Mouse (Mus musculus): ENCODE measurements around the gene Trp53i13. TPM values are rescaled to one million over a fixed set of nuclear protein-coding genes. Genes with fewer than 3 reads are reported as not detected.
A peak's percentile ranks its signal among the peaks of the same experiment; 100 is the strongest.

The Trp53i13 gene
- polyA plus RNA-seq, 1 experiment from 2014 or later, result 20.5 TPM

DNA sequence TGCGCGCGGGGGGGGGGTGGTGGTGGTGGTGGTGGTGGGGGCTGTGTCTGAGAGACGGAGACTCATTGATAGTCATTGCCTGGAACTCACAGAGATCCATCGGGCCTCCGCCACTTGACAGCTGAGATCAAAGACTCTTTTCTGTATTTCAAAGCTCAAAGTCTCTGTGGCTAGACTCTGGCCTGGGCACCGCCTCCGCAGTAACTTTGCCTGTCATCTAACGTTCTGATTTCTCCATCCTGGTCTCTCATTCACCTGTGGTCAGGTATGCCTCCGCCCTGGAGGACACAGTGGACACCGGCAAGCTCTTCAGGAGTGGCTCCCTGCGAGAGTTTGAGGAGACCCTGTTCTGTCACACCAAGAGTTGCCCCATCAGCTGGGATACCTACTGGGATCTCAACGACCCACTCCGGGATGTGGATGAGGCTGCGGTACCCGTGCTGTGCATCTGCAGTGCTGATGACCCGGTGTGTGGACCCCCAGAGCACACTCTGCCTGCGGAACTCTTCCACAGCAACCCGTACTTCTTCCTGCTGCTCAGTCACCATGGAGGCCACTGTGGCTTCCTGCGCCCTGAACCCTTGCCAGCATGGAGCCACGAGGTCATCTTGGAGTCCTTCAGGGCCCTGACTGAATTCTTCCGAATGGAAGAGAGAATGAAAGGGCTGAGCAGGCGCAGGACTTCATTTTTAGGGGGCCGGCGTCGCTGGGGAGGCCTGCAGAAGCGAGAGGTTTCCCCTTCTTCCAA is 2.4 kb upstream of the Trp53i13 start:
- ChIA-PET POLR2A (no interaction called here), CTCF (interaction anchor here (1.3 kb wide), 2 partner anchors 10 to 22 kb away, joined by 3 read pairs; no protein-coding TSS in a partner anchor)
- peaks cover 4% of the 10 kb centered on the region for H3K27me3 ChIP-seq
- TF ChIP-seq CTCF (IDR thresholded peaks at IDR 0.05), result no peak
- in situ Hi-C loops (cut with MboI; ENCODE audit: low pct_unique_long_range_greater_than_20kb), result loop anchor here (25.0 kb wide), 1 partner anchor 294 kb away; no protein-coding TSS in a partner anchor
- ATAC-seq (no peak), DNase-seq (ENCODE audit: low read depth, low spot score) (no peak)

DNA sequence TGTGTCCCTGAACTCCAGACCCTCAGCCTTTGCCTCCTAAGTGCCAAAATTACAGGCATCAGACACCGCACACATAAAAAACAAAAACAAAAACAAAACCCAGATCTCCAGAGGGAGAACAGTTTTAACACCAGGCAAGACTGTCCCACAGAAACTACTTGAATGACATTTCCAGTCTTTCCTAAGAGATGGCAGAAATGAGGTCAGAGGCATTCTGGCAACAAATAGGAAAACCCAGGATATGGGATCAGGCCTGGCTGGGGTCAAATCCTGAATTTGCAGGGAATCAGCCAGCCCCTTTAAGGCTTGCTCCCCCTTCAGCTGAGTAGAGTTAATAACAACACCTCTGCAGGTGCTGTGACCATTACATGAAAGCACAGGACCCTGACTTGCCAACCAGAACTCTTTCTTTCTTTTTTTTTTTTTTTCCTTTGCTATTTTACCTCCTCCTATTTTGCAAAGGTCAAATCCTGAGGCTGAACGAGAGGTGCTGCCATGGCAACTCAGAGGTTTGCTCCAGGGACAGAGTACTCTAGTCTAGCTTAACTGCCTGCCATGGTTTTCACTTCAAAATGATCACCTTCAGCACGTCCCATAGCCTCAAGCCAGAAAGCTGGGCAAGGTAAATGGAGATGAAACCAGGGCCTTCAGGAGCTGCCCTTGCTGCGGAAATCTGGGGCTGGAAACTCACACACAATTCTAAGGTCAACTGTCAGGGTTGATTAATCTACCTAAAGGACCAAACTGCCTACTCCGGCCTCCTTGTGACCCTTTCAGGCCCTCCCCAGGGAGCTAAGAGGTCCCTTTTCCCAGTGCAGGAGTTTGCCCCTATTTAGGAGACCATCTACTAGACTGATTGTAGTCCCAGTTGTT is 1.0 kb upstream of the Trp53i13 start:
- peaks cover 4% of the 10 kb centered on the region for H3K27me3 ChIP-seq
- DNase-seq (ENCODE audit: low read depth, low spot score) (no peak), ATAC-seq (no peak)
- no peak for TF ChIP-seq CTCF (IDR thresholded peaks at IDR 0.05)
- ChIA-PET POLR2A (no interaction called here), CTCF (interaction anchor here (1.3 kb wide), 2 partner anchors 11 to 23 kb away, joined by 3 read pairs; no protein-coding TSS in a partner anchor)
- in situ Hi-C loops (cut with MboI; ENCODE audit: low pct_unique_long_range_greater_than_20kb), result loop anchor here (25.0 kb wide), 1 partner anchor 296 kb away; no protein-coding TSS in a partner anchor

DNA sequence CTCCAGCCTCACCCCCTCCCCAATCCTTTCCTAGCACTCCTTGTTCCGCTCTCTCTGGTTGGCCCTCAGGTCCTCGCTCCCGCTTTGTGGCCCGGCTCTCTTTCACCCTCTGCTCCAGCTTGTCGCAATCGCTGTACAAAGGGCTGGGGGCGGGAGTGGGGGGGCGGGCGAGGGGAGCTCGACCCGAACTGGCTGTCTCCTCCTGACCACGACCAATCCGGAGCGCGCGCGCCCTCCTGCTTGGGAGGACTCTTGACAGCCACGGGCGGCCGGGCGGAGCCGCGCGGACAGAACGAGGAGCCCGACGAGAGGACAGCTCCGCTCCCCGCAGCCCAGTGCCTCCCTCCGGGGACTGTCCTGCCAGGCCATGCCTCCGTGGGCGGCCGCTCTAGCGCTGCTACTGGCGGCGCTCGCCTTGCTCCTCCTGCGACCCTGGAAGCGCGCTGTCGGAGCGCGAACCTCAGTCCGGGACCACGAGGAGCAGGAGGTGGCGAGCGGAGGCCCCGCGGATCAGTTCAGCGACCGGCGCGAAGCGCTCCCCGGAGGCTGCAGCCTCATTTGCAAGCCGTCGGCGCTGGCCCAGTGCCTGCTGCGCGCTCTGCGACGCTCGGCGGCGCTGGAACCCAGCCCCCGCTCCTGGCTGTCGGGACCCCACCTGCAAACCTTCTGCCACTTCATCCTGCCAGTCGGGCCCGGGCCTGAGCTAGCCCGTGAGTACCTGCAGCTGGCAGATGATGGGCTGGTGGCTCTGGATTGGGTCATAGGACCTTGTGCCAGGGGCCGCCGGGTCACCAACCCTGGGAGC is 746 bp downstream of the Trp53i13 start, which contains the start of gene Abhd15:
Abhd15 (plus strand) TSS at position 290 of the 805 bp plus-strand sequence.
- no peak for TF ChIP-seq CTCF (IDR thresholded peaks at IDR 0.05)
- DNase-seq (ENCODE audit: low read depth, low spot score), result no peak
- in situ Hi-C loops (cut with MboI; ENCODE audit: low pct_unique_long_range_greater_than_20kb), result loop anchor here (5.0 to 25.0 kb wide), 2 partner anchors 97 to 297 kb away; no protein-coding TSS in a partner anchor
- ChIA-PET CTCF (no interaction called here), POLR2A (no interaction called here)
- ATAC-seq, result peak; percentile 29
- peaks cover 4% of the 10 kb centered on the region for H3K27me3 ChIP-seq

DNA sequence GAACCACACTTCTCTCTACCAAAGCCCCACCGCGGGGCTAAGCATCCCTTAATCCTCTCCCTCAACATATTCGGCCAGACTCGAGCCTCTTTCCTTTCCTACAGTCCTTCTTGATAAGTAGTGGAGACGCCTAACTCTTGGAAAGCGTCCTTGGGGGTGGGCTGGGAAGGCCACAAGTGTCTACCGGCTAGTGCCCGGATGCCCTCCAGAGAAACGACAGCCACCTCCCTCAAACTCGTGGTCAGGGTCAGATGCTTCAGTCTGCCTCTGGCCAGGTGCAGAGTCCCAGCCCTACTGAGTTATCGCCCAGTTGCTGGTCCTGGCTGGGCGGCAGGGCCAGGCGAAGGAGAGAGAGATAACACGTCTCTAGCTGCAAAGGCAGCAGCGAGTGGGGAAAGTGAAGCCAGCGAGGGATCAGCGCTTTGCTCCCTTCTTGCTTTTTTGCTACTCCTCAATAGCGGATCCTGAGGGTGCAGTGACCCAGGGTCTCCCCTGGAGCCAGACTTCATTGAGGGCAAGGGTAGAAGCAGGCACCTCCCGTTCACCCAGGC is 1.4 kb downstream of the Trp53i13 start:
- DNase-seq (ENCODE audit: low read depth, low spot score) (no peak), ATAC-seq (no peak)
- TF ChIP-seq CTCF (IDR thresholded peaks at IDR 0.05), result no peak
- POLR2A ChIA-PET, result interaction anchor here (0.6 kb wide), 1 partner anchor 93 kb away, joined by 3 read pairs; the partner anchor contains the start of gene Taok1
- H3K27me3 ChIP-seq, result peaks cover 4% of the 10 kb centered on the region
- CTCF ChIA-PET, result no interaction called here
- in situ Hi-C loops (cut with MboI; ENCODE audit: low pct_unique_long_range_greater_than_20kb), result loop anchor here (5.0 to 25.0 kb wide), 2 partner anchors 98 to 298 kb away; no protein-coding TSS in a partner anchor

DNA sequence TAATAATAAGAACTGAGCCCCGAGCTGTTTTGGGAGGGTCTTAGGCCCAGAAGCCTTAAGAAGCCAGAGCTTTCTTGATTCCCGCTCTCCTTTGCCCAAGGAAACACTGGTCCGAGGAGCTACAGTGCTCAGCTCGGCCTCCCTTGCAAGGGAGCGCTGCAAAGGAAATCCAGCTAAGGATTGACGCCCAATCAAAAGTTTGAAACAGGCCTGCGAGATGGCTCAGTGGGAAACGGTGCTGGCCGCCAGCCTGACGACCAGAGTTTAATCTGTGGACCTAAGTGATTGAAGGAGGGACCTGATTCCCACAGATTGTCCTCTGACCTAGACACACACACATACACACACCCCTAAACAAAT is 2.0 kb downstream of the Trp53i13 start:
- ATAC-seq, result no peak
- DNase-seq (ENCODE audit: low read depth, low spot score), result no peak
- no peak for TF ChIP-seq CTCF (IDR thresholded peaks at IDR 0.05)
- in situ Hi-C loops (cut with MboI; ENCODE audit: low pct_unique_long_range_greater_than_20kb), result loop anchor here (5.0 to 25.0 kb wide), 2 partner anchors 99 to 299 kb away; no protein-coding TSS in a partner anchor
- H3K27me3 ChIP-seq, result peaks cover 4% of the 10 kb centered on the region
- POLR2A ChIA-PET, result interaction anchor here (0.6 to 1.6 kb wide), 2 partner anchors 26 to 94 kb away, joined by 3 read pairs; partner anchors contain the start of gene Taok1
- CTCF ChIA-PET, result no interaction called here

DNA sequence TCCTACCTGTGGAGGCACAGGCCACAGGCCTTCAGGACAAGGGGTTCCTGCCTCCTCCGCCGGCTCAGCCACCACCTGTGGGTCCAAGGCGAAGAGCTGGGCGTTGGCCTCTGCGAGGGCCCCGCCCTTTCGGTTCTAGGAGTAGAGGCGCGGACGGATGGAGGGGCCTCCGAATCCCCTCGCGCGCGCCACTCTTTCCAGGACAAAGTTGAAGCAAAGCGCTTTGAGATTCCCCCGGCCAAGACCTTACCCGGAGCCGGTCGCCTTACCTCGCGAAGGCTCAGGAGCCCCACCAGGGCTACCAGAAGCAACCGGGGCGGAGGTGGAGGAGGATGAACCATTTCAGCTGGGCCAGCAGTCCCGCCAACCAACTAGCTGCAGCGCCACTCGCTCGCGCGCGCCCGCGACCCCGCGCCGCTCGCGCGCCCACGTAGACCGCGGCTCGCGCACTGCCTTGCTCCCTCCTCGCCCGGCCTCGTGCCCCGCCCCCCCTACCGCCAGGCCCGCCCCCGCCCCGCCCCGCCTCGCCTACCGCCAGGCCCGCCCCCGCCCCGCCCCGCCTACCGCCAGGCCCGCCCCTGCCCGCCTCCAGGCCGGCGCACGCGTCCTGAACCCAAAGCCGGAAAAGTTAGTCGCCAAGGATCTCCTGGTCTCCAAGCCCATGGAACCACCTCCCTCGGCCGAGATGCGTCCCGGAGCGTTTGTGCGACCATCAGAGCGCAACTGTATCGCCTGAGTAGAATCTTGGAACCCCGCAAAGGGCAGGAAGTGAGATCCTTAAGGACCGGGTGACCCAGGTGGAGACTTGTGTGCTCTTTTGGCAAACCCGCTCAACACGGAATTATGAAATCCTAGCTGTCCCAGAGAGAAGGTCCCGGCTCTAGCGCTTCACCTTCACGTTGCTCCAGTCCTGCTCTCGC is 2.6 kb downstream of the Trp53i13 start:
- ATAC-seq, result peak; percentile 38
- POLR2A ChIA-PET, result interaction anchor here (0.6 to 1.6 kb wide), 3 partner anchors 10 to 94 kb away, joined by 3 to 4 read pairs (median 3); partner anchors contain the start of gene Taok1
- in situ Hi-C loops (cut with MboI; ENCODE audit: low pct_unique_long_range_greater_than_20kb), result loop anchor here (5.0 to 25.0 kb wide), 2 partner anchors 99 to 299 kb away; no protein-coding TSS in a partner anchor
- DNase-seq (ENCODE audit: low read depth, low spot score), result no peak
- peaks cover 4% of the 10 kb centered on the region for H3K27me3 ChIP-seq
- TF ChIP-seq CTCF (IDR thresholded peaks at IDR 0.05), result no peak
- CTCF ChIA-PET, result interaction anchor here (0.7 to 1.4 kb wide), 2 partner anchors 12 to 14 kb away, joined by 3 to 5 read pairs; no protein-coding TSS in a partner anchor

DNA sequence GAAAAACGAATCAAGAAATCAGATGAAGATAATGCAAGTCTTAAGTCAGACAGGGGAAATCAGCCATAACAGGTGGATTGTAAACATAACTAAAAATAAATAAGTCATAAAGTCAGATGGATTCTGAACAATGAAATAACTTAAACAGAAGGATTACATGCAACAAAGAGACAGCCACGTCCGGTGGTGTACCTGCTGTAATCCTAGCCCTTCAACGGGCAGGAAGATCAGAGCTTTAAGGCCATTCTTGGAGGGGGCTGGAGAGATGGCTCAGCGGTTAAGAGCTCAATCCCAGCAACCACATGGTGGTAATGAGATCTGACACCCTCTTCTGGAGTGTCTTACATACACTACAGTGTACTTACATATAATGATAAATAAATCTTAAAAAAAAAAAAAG is 4.4 kb downstream of the Trp53i13 start:
- in situ Hi-C loops (cut with MboI; ENCODE audit: low pct_unique_long_range_greater_than_20kb), result loop anchor here (5.0 to 25.0 kb wide), 2 partner anchors 101 to 301 kb away; no protein-coding TSS in a partner anchor
- ATAC-seq (no peak), DNase-seq (ENCODE audit: low read depth, low spot score) (no peak)
- no peak for TF ChIP-seq CTCF (IDR thresholded peaks at IDR 0.05)
- H3K27me3 ChIP-seq, result peaks cover 4% of the 10 kb centered on the region
- ChIA-PET CTCF (interaction anchor here (0.9 to 2.4 kb wide), 3 partner anchors 11 to 119 kb away, joined by 4 to 12 read pairs (median 4); no protein-coding TSS in a partner anchor), POLR2A (no interaction called here)
